Comparison of ENCODE assay signal across 8 mouse cellular contexts in genomic region chr6:97211981-97212380, GRCm38 (mm10). TPM values are rescaled to one million over a fixed set of nuclear protein-coding genes. Genes with fewer than 3 reads are reported as not detected.
DNase-seq lines count a peak whose midpoint lies in the region; ATAC-seq and TF ChIP-seq lines count a peak whose summit lies in the region.

No protein-coding gene starts in this region.

- H3K4me1 ChIP-seq in embryonic facial prominence, embryonic 10.5 days = peaks cover 32% of the 10 kb centered on the region
- peaks cover 4% of the 10 kb centered on the region for H3K4me1 ChIP-seq in liver, adult 2 months (ENCODE audit: control insufficient read depth, insufficient read depth, low read length)
- peaks cover 8% of the 10 kb centered on the region; the same call in 1 of the 2 replicates for H3K4me1 ChIP-seq in midbrain, postnatal 0 days (ENCODE audit: insufficient read depth, low read length)

- no peak overlapping the region for H3K9ac ChIP-seq in liver, adult 2 months (ENCODE audit: low read depth, low read length)
- peak overlapping the region; percentile 82; the same call in 1 of the 2 replicates for H3K9ac ChIP-seq in midbrain, postnatal 0 days (replicated peaks; ENCODE audit: low read length, poor library complexity, severe bottlenecking)

- no peak for ATAC-seq in midbrain, postnatal 0 days (ENCODE audit: low FRiP score)

- whole genome bisulfite sequencing in embryonic facial prominence, embryonic 10.5 days = 80% methylated on average over 12 of the region's 12 CpGs
- WGBS in liver, adult 2 months = 32% methylated on average over 12 of the region's 12 CpGs
- 54% methylated on average over 12 of the region's 12 CpGs for WGBS in midbrain, postnatal 0 days

- peak; percentile 51 for DNase-seq in spleen, postnatal 10 days (ENCODE audit: low spot score in 2 of 2)
- DNase-seq in spleen, adult 12 weeks (ENCODE audit: low spot score) = no peak
- DNase-seq in embryonic facial prominence, embryonic 10.5 days (ENCODE audit: low spot score) = no peak
- peak; percentile 79 to 82 for DNase-seq in heart, adult 18-20 months
- peak; percentile 34 for DNase-seq in kidney, adult 11 months
- peak; percentile 61 for DNase-seq in liver, adult 2 months (ENCODE audit: extremely low read depth, low read depth, low spot score)
- DNase-seq in midbrain, postnatal 0 days (ENCODE audit: low spot score) = peak; percentile 50
- DNase-seq in urinary bladder, postnatal 25 days (ENCODE audit: low spot score) = peak; percentile 46

- TF ChIP-seq CTCF in liver, adult 2 months (IDR thresholded peaks at IDR 0.05; ENCODE audit: low read depth, low read length) = no peak
- TF ChIP-seq CTCF in midbrain, postnatal 0 days (IDR thresholded peaks at IDR 0.05) = no peak

- H3K4me2 ChIP-seq in midbrain, postnatal 0 days (ENCODE audit: low read depth, low read length, poor library complexity, severe bottlenecking) = peak overlapping the region; percentile 75

- peaks cover 11% of the 10 kb centered on the region; the same call in 1 of the 2 replicates for H3K27me3 ChIP-seq in embryonic facial prominence, embryonic 10.5 days (replicated peaks; ENCODE audit: low read depth, poor library complexity, severe bottlenecking)
- H3K27me3 ChIP-seq in liver, adult 2 months (ENCODE audit: control insufficient read depth, insufficient read depth, low read length) = no peaks in the 10 kb centered on the region
- no peaks in the 10 kb centered on the region for H3K27me3 ChIP-seq in midbrain, postnatal 0 days (ENCODE audit: insufficient read depth, low read length)

- no peaks in the 10 kb centered on the region for H3K9me3 ChIP-seq in embryonic facial prominence, embryonic 10.5 days
- H3K9me3 ChIP-seq in midbrain, postnatal 0 days (ENCODE audit: low read length) = no peaks in the 10 kb centered on the region

- no peak for TF ChIP-seq POLR2A in liver, adult 2 months (IDR thresholded peaks at IDR 0.05; ENCODE audit: extremely low read depth, insufficient read depth, low read length)

- H3K36me3 ChIP-seq in embryonic facial prominence, embryonic 10.5 days (replicated peaks) = peaks cover 11% of the 10 kb centered on the region
- peaks cover 3% of the 10 kb centered on the region; the same call in 1 of the 2 replicates for H3K36me3 ChIP-seq in liver, adult 2 months (ENCODE audit: control insufficient read depth, insufficient read depth, low read length)
- H3K36me3 ChIP-seq in midbrain, postnatal 0 days (ENCODE audit: insufficient read depth, low read length) = no peaks in the 10 kb centered on the region

- H3K4me3 ChIP-seq in embryonic facial prominence, embryonic 10.5 days = peak overlapping the region; percentile 69
- H3K4me3 ChIP-seq in liver, adult 2 months (ENCODE audit: insufficient read depth, low read depth, low read length) = no peak overlapping the region; the same call in 1 of the 2 replicates
- peak overlapping the region; percentile 67 for H3K4me3 ChIP-seq in midbrain, postnatal 0 days (ENCODE audit: low read depth, low read length)

- H3K27ac ChIP-seq in embryonic facial prominence, embryonic 10.5 days (replicated peaks) = no peak overlapping the region
- no peak overlapping the region for H3K27ac ChIP-seq in liver, adult 2 months (replicated peaks; ENCODE audit: insufficient read depth, low read depth, low read length)
- H3K27ac ChIP-seq in midbrain, postnatal 0 days (ENCODE audit: low read depth, low read length) = no peak overlapping the region

- peaks cover 14% of the 10 kb centered on the region; the same call in 1 of the 2 replicates for H3K79me2 ChIP-seq in liver, adult 2 months (ENCODE audit: control insufficient read depth, insufficient read depth, low read length)

RNA-seq across cellular contexts. Expression of gene Arl6ip5, which starts 1.5 kb away (rescaled TPM):
- 30.0 and 34.7 TPM in 2 replicates for polyA plus RNA-seq in embryonic facial prominence, embryonic 10.5 days (2016; fragmentation: Nextera tagmentation; extraction: Ambion mirVana)
- total RNA-seq in heart, adult 18-20 months (2021) = 100 to 1,000 TPM; 125 to 130 TPM
- 27.8 and 28.7 TPM in 2 replicates for total RNA-seq in liver, adult 2 months (2014; rRNA removed)
- 25.3 and 28.6 TPM in 2 replicates for polyA plus RNA-seq in liver, adult 2 months (2012; rRNA removed)
- 115 and 118 TPM in 2 replicates for total RNA-seq in midbrain, postnatal 0 days (2014; rRNA removed)
- polyA plus RNA-seq in midbrain, postnatal 0 days (2015; fragmentation: Nextera tagmentation; extraction: Ambion mirVana) = 151 and 153 TPM in 2 replicates

RNA-seq across cellular contexts. Expression of gene Uba3, which starts 6.5 kb away (rescaled TPM):
- 83.7 and 88.7 TPM in 2 replicates for polyA plus RNA-seq in embryonic facial prominence, embryonic 10.5 days (2016; fragmentation: Nextera tagmentation; extraction: Ambion mirVana)
- total RNA-seq in heart, adult 18-20 months (2021) = 10 to 100 TPM; 55.0 to 62.2 TPM
- 33.6 and 38.0 TPM in 2 replicates for total RNA-seq in liver, adult 2 months (2014; rRNA removed)
- 6.6 and 7.3 TPM in 2 replicates for polyA plus RNA-seq in liver, adult 2 months (2012; rRNA removed)
- 54.5 and 68.1 TPM in 2 replicates for total RNA-seq in midbrain, postnatal 0 days (2014; rRNA removed)
- polyA plus RNA-seq in midbrain, postnatal 0 days (2015; fragmentation: Nextera tagmentation; extraction: Ambion mirVana) = 63.9 and 68.1 TPM in 2 replicates

RNA-seq across cellular contexts. Expression of gene Tmf1, which starts 33.1 kb away (rescaled TPM):
- polyA plus RNA-seq in embryonic facial prominence, embryonic 10.5 days (2016; fragmentation: Nextera tagmentation; extraction: Ambion mirVana) = 26.6 and 30.1 TPM in 2 replicates
- total RNA-seq in heart, adult 18-20 months (2021) = 10 to 100 TPM; 38.2 to 40.5 TPM
- total RNA-seq in liver, adult 2 months (2014; rRNA removed) = 17.6 and 18.0 TPM in 2 replicates
- polyA plus RNA-seq in liver, adult 2 months (2012; rRNA removed) = 1.6 and 1.8 TPM in 2 replicates
- total RNA-seq in midbrain, postnatal 0 days (2014; rRNA removed) = 23.4 and 26.2 TPM in 2 replicates
- 44.1 and 51.4 TPM in 2 replicates for polyA plus RNA-seq in midbrain, postnatal 0 days (2015; fragmentation: Nextera tagmentation; extraction: Ambion mirVana)

RNA-seq across cellular contexts. Expression of gene Lmod3, which starts 40.6 kb away (rescaled TPM):
- polyA plus RNA-seq in embryonic facial prominence, embryonic 10.5 days (2016; fragmentation: Nextera tagmentation; extraction: Ambion mirVana) = not detected in 2 replicates
- 10 to 100 TPM; 58.1 to 67.1 TPM for total RNA-seq in heart, adult 18-20 months (2021)
- total RNA-seq in liver, adult 2 months (2014; rRNA removed) = 0.27 and 0.28 TPM in 2 replicates
- 0.04 and 0.07 TPM in 2 replicates for polyA plus RNA-seq in liver, adult 2 months (2012; rRNA removed)
- not detected in 2 replicates for total RNA-seq in midbrain, postnatal 0 days (2014; rRNA removed)
- not detected in 2 replicates for polyA plus RNA-seq in midbrain, postnatal 0 days (2015; fragmentation: Nextera tagmentation; extraction: Ambion mirVana)

Comparison
In these comparisons a context has a peak if more than half of its experiments do, and no peak if none do; other contexts are left out.
1. DNase-seq: peak in spleen, postnatal 10 days (2 of 2), heart, adult 18-20 months (2 of 2), kidney, adult 11 months (single experiment), liver, adult 2 months (single experiment), midbrain, postnatal 0 days (single experiment) and urinary bladder, postnatal 25 days (single experiment); none in spleen, adult 12 weeks (single experiment) and embryonic facial prominence, embryonic 10.5 days (single experiment).